Mouse (Mus musculus) limb, embryonic 11.5 days (tissue): ENCODE results near the gene Ubtd1. TPM values are rescaled to one million over a fixed set of nuclear protein-coding genes. Genes with fewer than 3 reads are reported as not detected.

Source experiments
- ATAC-seq: fragments of 200-750 bp; cut with Nextera tagmentation; 2 replicates; pipeline ENCODE4 v1.8.0; 2017; ENCODE audit warnings: low read depth; ENCODE audit not compliant: insufficient number of reproducible peaks, low FRiP score, low TSS enrichment
- DNase-seq: peaks from one replicate; pipeline ENCODE4 v3.0.0-alpha.2; 2015; ENCODE audit warnings: low spot score
- H3K27ac ChIP-seq: fragments of 300-500 bp; sonication (generic); replicated peaks from 2 replicates; pipeline ENCODE4 v1.5.1; 2014; ENCODE audit warnings: low read depth, mild to moderate bottlenecking, low read length
- H3K27me3 ChIP-seq: fragments of 300-500 bp; sonication (generic); 2 replicates; pipeline ENCODE4 v1.6.1; 2014; ENCODE audit warnings: mild to moderate bottlenecking, low read length, mixed read lengths; ENCODE audit not compliant: control insufficient read depth, insufficient read depth
- H3K36me3 ChIP-seq: fragments of 300-500 bp; sonication (generic); 2 replicates; pipeline ENCODE4 v1.6.1; 2014; ENCODE audit warnings: mild to moderate bottlenecking, low read length, moderate library complexity, mixed read lengths; ENCODE audit not compliant: control insufficient read depth, insufficient read depth
- H3K4me1 ChIP-seq: fragments of 300-500 bp; sonication (generic); 2 replicates; pipeline ENCODE4 v1.6.1; 2014; ENCODE audit warnings: low read length, mixed read lengths; ENCODE audit not compliant: control insufficient read depth, insufficient read depth
- H3K4me2 ChIP-seq: fragments of 300-500 bp; sonication (generic); 2 replicates; pipeline ENCODE4 v1.6.1; 2014; ENCODE audit warnings: low read depth, mild to moderate bottlenecking, moderate library complexity; ENCODE audit not compliant: severe bottlenecking
- H3K4me3 ChIP-seq: fragments of 300-500 bp; sonication (generic); 2 replicates; pipeline ENCODE4 v1.5.1; 2014; ENCODE audit warnings: low read depth, low read length
- H3K9ac ChIP-seq: fragments of 300-500 bp; sonication (generic); 2 replicates; pipeline ENCODE4 v1.6.1; 2014; ENCODE audit warnings: mild to moderate bottlenecking, low read length
- H3K9me3 ChIP-seq: fragments of 300-500 bp; sonication (generic); 2 replicates; pipeline ENCODE4 v1.6.1; 2016; ENCODE audit warnings: low read length; ENCODE audit not compliant: control insufficient read depth
- WGBS: fragments of 180-500 bp; shearing (Covaris S2); extraction: QIAGEN DNeasy Blood & Tissue Kit; methylation state at CpG from one replicate; pipeline ENCODE4 v1.1.7; 2014; 5-methylcytosine and 5-hydroxymethylcytosine counted together
- polyA plus RNA-seq: library from polyadenylated mRNA; unstranded; fragments of >200 nt; fragmentation: Nextera tagmentation; extraction: Ambion mirVana; gene quantifications from 2 replicates; pipeline ENCODE4 v1.2.1, GENCODE M21; 2014

Gene Ubtd1
- polyA plus RNA-seq, 1 experiment from 2014 or later, result 10.1 TPM

DNA sequence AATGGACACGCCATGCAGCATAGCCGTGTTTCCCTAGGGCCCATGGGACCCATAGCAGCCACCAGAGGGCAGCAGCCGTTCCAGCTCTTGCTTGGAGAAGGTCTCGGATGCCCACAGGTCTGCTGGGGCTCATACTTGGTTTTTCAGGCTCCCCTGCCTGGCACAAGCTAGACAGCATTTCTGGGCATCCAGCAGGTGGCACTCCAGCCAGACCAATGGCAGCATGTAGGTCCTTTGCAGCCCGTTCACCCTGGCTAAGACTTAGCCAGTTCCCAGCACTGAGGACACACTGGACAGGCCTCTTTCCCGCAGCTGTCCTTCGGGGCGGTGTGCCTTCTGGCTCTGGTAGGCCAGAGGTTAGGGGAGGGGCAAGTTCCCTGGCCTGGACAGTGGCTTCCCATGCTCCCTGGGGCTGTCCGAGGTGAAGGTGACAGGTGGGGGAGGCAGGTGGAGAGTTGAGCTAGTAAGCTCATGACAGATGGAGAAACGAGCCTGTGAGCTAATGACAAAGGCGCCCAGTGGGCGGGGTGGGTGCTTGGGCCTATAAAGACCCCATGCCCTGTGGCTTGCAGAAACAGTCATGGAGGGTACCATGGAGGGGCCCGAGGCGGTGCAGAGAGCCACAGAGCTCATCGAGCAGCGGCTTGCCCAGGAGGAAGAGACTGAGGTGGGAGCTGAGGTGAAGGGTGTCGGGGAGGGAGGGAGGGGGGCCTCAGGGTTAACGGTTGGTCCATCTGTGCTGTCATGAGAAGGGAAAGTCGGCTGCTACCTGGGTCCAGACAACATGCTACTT lies 54.1 kb downstream of the Ubtd1 start, which contains the start of gene Ankrd2:
Ankrd2 (plus strand) TSS at position 545 of the 793 bp plus-strand sequence.
- Histone ChIP-seq H3K9ac (no peak within 1 kb of the TSS), H3K27ac (no peak within 1 kb of the TSS; the same call in 1 of the 2 replicates), H3K27me3 (peaks cover 3% of the 10 kb centered on the region; the same call in 1 of the 2 replicates), H3K36me3 (no peaks in the 10 kb centered on the region), H3K4me2 (no peak within 1 kb of the TSS), H3K4me1 (peaks cover 12% of the 10 kb centered on the region), H3K9me3 (no peaks in the 10 kb centered on the region), H3K4me3 (no peak within 1 kb of the TSS)
- 65% methylated on average over 19 of the region's 19 CpGs for WGBS
- ATAC-seq, result peak; percentile 48; the same call in 1 of the 2 replicates
- DNase-seq, result peak; percentile 86

- DNase-seq (no peak), ATAC-seq (no peak)
- Histone ChIP-seq H3K27me3 (peaks cover 3% of the 10 kb centered on the region; the same call in 1 of the 2 replicates), H3K4me2 (no peak overlapping the region), H3K36me3 (no peaks in the 10 kb centered on the region), H3K9ac (no peak overlapping the region), H3K27ac (no peak overlapping the region), H3K9me3 (no peaks in the 10 kb centered on the region), H3K4me3 (no peak overlapping the region), H3K4me1 (peaks cover 12% of the 10 kb centered on the region)
- 79% methylated on average over 3 of the region's 3 CpGs for WGBS
Observed at GRCm38 (mm10) chr19:42036357-42036756, 54.8 kb downstream of the Ubtd1 start.

DNA sequence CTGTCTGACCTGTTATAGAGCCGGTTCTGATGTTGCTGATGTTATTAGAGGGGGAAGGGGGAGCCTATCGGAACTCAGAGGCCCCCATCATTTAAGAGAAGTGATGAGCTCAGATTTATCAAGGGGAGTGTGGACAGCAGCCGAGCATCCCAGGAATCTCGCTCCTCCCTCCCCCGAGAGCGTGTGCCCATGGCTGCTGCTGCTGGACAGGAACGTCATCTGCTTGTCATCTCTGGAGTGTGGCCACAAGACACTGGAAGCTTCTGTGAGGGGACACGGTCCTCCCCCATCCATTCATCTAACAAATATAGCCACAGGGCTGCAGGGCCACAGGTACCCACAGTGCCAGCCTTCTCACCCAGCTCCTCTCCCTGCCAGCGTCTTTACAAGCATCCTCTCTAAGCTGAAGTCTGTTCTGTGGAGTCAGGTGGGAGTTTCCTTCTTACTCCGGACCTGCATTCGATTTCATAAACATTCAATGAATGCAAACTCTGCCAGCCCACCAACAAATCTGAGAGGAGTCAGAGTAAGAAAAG lies 55.7 kb downstream of the Ubtd1 start:
- Histone ChIP-seq H3K4me2 (no peak overlapping the region), H3K4me3 (no peak overlapping the region), H3K9me3 (no peaks in the 10 kb centered on the region), H3K36me3 (no peaks in the 10 kb centered on the region), H3K27me3 (peaks cover 3% of the 10 kb centered on the region; the same call in 1 of the 2 replicates), H3K4me1 (peaks cover 12% of the 10 kb centered on the region), H3K9ac (no peak overlapping the region), H3K27ac (no peak overlapping the region)
- WGBS, result 74% methylated on average over 11 of the region's 11 CpGs
- DNase-seq (no peak), ATAC-seq (no peak)

GRCm38 (mm10) chr19:42038310-42038709 lies 56.7 kb downstream of the Ubtd1 start:
- Histone ChIP-seq H3K4me2 (no peak overlapping the region), H3K9me3 (no peaks in the 10 kb centered on the region), H3K9ac (no peak overlapping the region), H3K27ac (no peak overlapping the region), H3K27me3 (peaks cover 3% of the 10 kb centered on the region; the same call in 1 of the 2 replicates), H3K4me3 (no peak overlapping the region), H3K4me1 (peaks cover 12% of the 10 kb centered on the region), H3K36me3 (no peaks in the 10 kb centered on the region)
- DNase-seq (no peak), ATAC-seq (no peak)
- WGBS, result 89% methylated on average over 12 of the region's 12 CpGs

GRCm38 (mm10) chr19:42043988-42044387 lies 62.4 kb downstream of the Ubtd1 start:
- H3K27me3 ChIP-seq, result peaks cover 3% of the 10 kb centered on the region; the same call in 1 of the 2 replicates
- no peak overlapping the region for H3K27ac ChIP-seq
- no peaks in the 10 kb centered on the region; the same call in 1 of the 2 replicates for H3K9me3 ChIP-seq
- 95% methylated on average over 6 of the region's 6 CpGs for WGBS
- no peak for ATAC-seq
- no peaks in the 10 kb centered on the region for H3K4me1 ChIP-seq
- no peak overlapping the region for H3K4me3 ChIP-seq
- H3K36me3 ChIP-seq, result no peaks in the 10 kb centered on the region
- no peak for DNase-seq
- H3K4me2 ChIP-seq, result no peak overlapping the region
- no peak overlapping the region for H3K9ac ChIP-seq

- peak within 1 kb of the TSS; percentile 50 for H3K4me2 ChIP-seq
- ATAC-seq (peak; percentile 86), DNase-seq (peak; percentile 81)
- no peaks in the 10 kb centered on the region for H3K4me1 ChIP-seq
- H3K27me3 ChIP-seq, result no peaks in the 10 kb centered on the region
- no peak within 1 kb of the TSS for H3K27ac ChIP-seq
- no peaks in the 10 kb centered on the region; the same call in 1 of the 2 replicates for H3K9me3 ChIP-seq
- H3K4me3 ChIP-seq, result peak within 1 kb of the TSS; percentile 15
- WGBS, result 26% methylated on average over 23 of the region's 23 CpGs
- peak within 1 kb of the TSS; percentile 34; the same call in 1 of the 2 replicates for H3K9ac ChIP-seq
- H3K36me3 ChIP-seq, result no peaks in the 10 kb centered on the region
Observed at GRCm38 (mm10) chr19:42045269-42046102, 63.9 kb downstream of the Ubtd1 start, which contains the start of gene Hoga1. Gene Hoga1 (plus strand): TSS chr19:42045610.

- H3K4me2 ChIP-seq, result no peak overlapping the region
- ATAC-seq (no peak), DNase-seq (no peak)
- no peaks in the 10 kb centered on the region for H3K4me1 ChIP-seq
- no peaks in the 10 kb centered on the region for H3K36me3 ChIP-seq
- no peak overlapping the region for H3K4me3 ChIP-seq
- 93% methylated on average over 1 of the region's 1 CpGs for whole genome bisulfite sequencing
- no peak overlapping the region for H3K9ac ChIP-seq
- H3K27me3 ChIP-seq, result no peaks in the 10 kb centered on the region
- H3K9me3 ChIP-seq, result no peaks in the 10 kb centered on the region
- H3K27ac ChIP-seq, result no peak overlapping the region
Observed at GRCm38 (mm10) chr19:42050251-42050650, 68.7 kb downstream of the Ubtd1 start.

- Histone ChIP-seq H3K36me3 (no peaks in the 10 kb centered on the region), H3K9me3 (no peaks in the 10 kb centered on the region), H3K4me1 (no peaks in the 10 kb centered on the region), H3K9ac (no peak overlapping the region), H3K27ac (no peak overlapping the region), H3K4me2 (no peak overlapping the region), H3K4me3 (no peak overlapping the region), H3K27me3 (no peaks in the 10 kb centered on the region)
- DNase-seq (no peak), ATAC-seq (no peak)
- WGBS, result 85% methylated on average over 3 of the region's 3 CpGs
Observed at GRCm38 (mm10) chr19:42051351-42051750, 69.8 kb downstream of the Ubtd1 start.
